Mouse (Mus musculus) lung, postnatal 0 days (tissue): Measurements from ENCODE around the gene Pafah1b3.

Experiments used
- CTCF ChIP-seq: IDR thresholded peaks from 2 replicates; pipeline ENCODE4 v1.5.1; 2016; ENCODE audit warnings: antibody characterized with exemption, mild to moderate bottlenecking
- EP300 ChIP-seq: IDR thresholded peaks from 2 replicates; pipeline ENCODE4 v1.6.1; 2016; ENCODE audit warnings: antibody characterized with exemption, mild to moderate bottlenecking, control low read depth

DNA sequence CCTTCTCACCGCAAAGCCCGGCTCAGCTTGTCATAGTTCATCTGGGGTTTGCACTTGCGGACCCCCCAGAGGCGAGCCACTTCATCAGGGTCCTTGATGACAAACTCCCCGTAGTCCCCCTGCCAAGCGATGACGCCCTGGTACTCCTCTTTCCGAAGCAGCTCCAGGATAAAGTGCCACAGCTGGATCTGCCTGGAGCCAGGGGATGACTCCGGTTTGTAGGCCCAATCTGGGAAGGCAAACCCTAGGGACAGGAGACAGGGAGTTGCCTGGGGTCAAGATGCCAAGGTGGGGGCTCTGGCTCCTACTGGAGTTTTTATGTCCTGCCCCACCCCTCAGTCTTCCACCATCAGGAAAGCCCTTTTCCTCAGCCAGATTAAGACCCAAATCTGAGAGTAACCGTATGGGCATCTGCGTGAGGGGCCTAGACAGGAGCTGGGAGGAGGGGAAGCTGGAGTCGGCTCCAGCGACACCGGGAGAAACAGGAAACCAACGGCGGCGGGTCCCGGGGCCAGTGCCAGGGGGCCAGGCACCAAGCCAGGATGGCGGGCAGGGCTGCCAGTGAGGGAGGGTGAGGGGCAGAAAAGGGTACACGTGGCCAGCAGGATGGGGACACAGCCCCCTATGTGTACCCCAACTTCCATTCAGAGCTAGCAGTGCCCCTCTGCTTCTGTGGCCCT, 51.6 kb downstream of the Pafah1b3 start:
- TF ChIP-seq EP300, result no peak
- TF ChIP-seq CTCF, result no peak
